Mouse (Mus musculus) lung, postnatal 36 days (tissue): ENCODE measurements around the gene Trim15.
"Not testable (repeated sequence)": the region's sequence is repeated elsewhere in the genome, so short reads cannot be mapped to it uniquely, and the experiment has no call there.

Experiments
- DNase-seq: peaks from one replicate; pipeline ENCODE4 v3.0.0; 2022; ENCODE audit warnings: mixed read lengths

Gene Trim15

DNA sequence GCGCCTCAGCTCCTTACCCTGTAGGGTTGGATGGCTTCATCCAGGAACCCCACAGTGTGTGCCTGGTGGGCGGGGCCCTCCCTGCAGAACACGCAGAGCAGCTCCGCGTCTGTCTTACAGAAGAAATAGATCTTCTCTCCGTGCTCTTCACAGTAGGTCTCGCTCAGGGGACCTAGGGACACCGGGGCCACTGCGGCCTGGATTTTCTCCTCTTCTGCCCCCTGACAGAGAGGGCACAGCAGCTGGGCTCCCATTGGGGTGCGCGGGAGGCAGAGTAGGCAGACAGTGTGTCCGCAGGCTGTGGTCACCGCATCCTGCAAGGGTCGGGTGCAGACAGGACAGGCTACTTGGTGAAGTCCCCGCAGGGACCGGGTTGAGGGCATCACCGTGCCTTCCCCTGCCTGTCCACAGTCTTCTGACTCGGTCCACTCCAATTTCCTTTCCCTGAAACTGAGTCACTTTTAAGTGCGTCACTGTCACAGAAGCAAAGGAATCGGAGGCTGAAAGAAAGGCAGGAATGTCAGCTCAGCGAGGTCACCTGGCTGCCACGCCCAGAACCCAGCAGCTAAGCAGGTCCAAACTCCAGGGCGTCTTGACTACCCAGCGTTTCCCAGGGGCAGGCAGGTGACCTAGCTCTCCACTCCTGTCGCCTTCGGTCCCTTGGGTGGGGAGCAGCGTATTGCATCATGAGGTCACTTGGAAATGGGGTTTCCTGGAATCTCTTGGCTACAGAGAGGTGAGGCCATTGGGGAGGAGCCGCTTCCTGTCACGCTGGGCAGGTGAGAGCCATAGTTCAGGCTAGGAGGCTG is at the start of gene Trim15:
TSS of gene Trim15 (minus strand) at position 492 of the 809 bp plus-strand sequence.
- DNase-seq, result peak; percentile 20

DNA sequence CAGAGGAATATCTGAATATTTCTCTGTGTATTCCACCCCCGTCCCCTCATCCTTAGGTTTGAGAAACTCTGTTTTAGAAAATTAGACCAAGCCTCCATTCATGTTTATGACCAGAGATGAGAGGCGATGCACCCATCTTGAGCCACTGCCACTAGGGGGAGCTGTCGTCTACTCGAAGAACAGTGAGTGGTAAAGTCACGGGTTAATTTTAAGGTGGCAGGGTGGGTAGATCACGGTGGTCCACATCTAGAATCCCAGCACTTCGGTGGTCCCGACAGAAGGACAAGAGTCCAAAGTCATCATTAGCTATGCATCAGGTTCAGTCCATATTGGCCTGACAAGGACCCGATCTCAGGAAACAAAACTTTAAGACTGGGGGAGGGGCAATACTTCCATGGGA is 48.1 kb upstream of the Trim15 start:
- peak; percentile 79 for DNase-seq

GRCm38 (mm10) chr17:36914108-36914507 is 47.1 kb upstream of the Trim15 start:
- DNase-seq, result peak; percentile 93

GRCm38 (mm10) chr17:36912031-36912430 is 45.0 kb upstream of the Trim15 start:
- DNase-seq, result no peak

DNA sequence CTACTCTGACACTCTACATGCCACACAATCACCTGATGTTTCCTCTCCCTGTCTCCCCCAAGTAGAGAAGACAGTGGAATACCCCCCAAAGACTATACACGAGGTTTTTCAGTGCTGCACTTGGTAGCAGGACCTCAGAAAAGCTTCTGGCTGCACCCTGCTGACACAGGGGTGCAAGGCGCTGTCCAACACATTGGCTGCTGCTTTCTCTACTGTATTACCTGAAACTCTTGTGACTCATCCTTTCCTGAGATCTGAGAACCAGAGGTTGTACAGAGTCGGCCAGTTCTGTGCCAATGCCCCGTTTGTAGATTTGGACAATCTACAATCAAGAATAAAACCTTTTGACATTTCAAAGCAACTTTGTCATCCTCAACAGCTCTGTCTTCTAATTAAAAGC is 42.8 kb upstream of the Trim15 start:
- no peak for DNase-seq

GRCm38 (mm10) chr17:36908235-36908634 is 41.2 kb upstream of the Trim15 start:
- no peak for DNase-seq

DNA sequence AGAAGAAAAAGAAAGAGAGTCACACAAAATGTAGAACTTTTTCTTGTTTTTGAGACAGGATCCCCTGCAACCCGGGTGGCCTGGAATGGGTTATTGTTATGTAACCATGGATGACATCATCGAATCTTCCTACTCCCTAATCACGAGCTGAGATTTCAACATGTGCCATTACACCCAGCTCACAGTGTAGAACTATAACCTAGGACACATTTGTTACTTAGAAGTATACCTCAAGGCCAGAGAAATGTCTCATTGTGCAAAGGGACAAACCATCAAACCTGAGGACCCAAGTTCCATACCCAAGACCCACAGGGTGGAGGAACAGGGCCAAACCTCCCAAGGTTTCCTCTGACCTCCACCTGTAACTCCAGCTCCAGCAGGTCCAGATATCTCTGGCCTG is 36.6 kb upstream of the Trim15 start:
- DNase-seq, result peak; percentile 41

- DNase-seq, result peak; percentile 33
Measured at GRCm38 (mm10) chr17:36900691-36901090, 33.7 kb upstream of the Trim15 start.

DNA sequence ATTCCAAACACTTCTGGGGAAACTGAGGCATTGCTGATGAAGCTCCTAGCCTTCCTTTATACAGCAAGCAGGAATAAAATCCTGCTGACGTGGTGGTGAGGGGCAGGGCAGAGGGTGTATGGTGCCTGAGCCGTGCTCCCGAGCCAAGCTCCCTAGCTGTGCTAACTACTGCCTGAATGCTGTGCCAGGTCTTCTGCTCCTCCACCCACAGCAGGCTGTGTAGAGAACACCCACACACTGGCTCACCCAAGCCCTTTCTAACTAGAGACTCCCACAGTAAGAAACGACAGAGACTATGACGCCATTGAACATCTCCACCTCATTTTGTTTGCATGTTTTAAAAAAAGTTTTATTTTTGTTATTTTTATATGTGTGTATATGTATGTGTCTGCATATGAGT is 33.0 kb upstream of the Trim15 start:
- DNase-seq, result no peak

GRCm38 (mm10) chr17:36899376-36899775 is 32.4 kb upstream of the Trim15 start:
- no peak for DNase-seq

DNA sequence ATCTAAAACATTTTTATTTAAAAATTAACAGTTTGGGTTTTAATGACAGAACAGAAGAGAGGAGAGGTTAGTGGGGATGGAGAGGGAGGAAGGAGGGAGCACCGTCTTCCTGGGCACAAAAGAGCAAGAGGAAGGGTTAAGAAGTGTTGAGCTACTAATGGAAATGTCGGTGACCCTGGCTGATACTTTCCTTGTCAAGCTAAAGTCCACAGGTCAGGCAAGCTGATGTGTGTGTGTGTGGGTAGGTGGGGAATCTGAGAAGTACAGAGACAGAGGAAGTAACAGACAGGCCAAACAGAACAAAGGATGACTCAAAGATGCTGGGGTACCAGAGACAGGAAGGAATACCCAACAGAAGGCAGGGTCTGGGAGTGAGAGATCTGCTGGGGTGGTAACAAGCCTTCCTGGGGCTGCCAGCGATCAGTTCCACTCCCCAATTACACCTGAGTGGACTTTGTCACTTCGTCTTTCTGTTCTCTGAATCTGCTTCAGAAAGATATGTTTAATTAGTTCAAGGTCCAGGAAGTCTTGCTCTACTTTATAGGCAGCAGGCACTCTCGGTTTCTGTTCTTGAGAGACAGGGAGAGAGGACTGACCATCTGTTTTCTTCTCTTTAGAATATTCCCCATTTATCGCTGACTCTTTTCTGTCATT is 30.7 kb upstream of the Trim15 start, which contains the start of gene Trim31:
TSS of gene Trim31 (plus strand) at position 567 of the 654 bp plus-strand sequence.
- no peak for DNase-seq

GRCm38 (mm10) chr17:36897065-36897464 is 30.1 kb upstream of the Trim15 start:
- no peak for DNase-seq

GRCm38 (mm10) chr17:36896583-36896982 is 29.6 kb upstream of the Trim15 start:
- peak; percentile 69 for DNase-seq

DNA sequence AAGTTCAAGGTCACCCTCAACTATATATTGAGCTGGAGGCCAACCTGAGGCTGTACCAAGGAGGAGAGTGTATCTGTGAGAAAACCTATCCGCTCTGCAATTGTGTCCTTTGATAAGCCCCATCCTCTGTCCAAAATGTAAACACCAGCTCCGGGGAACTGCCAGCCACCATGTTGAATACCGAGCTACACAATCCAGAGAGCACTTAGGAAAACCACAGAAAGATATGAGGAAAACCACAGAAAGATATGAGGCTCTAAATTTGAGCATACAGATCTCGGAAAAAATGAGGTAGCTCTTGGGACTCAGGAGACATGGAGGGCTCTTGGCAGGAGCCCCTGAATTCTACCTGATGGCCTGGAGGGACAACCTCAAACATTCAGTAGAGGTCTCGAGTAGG is 26.4 kb upstream of the Trim15 start:
- no peak for DNase-seq

DNA sequence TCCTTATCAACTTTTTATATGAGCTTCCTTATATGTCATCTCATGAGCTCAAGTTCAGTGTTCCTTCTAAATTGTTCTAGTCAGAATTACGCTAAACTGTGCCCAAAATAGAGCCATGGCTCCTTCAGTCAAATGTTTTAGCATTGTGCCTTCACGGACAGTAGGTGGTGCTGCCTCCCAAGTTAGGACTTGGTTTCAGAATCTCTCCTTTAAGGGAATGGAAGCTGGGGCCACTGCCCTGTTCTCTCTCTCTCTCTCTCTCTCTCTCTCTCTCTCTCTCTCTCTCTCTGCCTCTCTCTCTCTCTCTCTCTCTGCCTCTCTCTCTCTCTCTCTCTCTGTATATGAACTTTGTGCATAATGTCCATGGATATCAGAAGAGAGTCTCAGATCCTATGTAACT is 25.4 kb upstream of the Trim15 start:
- peak; percentile 52 for DNase-seq

DNA sequence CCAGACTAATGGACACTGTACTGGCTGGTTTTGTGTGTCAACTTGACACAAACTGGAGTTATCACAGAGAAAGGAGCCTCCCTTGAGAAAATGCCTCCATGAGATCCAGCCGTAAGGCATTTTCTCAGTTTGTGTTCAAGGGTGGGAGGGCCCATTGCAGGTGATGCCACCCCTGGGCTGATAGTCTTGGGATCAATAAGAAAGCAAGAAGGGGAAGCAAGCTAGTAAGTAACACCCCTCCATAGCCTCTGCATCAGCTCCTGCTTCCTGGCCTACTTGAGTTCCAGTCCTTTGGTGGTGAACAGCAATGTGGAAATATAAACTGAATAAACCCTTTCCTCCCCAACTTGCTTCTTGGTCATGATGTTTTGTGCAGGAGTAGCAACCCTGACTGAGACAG is 24.5 kb upstream of the Trim15 start:
- DNase-seq, result not testable (repeated sequence)

DNA sequence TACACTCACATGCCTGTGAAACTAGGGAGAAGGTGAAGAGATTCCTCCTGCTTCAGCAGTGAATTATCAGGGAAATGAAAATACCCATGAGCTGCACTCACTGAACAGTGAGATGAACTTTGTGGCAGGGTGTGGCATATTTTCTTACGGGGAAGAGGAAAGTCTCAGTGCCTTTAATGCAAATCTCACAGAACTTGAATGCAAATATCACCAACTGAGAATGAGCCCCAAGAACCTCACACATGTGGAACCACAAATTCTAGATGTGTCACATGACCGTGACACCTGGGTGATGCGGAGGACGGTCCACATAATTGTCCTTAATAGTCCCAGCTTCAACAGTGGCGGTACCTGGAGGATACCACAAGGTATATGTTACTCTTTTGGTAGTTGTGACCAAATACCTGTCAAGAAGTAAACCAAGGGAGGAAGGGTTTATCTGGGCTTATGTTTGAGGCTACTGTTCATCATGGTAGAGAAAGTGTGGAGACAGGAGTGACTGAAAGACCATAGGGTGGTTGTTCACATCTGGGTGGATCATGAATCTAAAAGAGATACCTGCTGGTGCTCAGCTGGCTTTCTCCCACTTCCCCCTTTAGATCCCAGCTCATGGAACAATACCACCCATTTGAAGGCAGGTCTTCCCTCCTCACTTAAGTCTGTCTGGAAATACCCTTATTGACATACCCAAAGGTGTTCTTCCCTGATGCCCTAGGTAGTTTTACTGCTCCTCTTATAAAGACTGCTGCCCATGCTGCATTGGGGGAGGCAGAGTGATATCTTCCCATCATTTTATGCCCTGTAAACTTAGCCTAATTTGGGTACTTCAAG is 23.3 kb upstream of the Trim15 start, which contains the start of gene Trim40:
TSS of gene Trim40 (minus strand) at position 51 of the 831 bp plus-strand sequence.
- DNase-seq, result no peak

DNA sequence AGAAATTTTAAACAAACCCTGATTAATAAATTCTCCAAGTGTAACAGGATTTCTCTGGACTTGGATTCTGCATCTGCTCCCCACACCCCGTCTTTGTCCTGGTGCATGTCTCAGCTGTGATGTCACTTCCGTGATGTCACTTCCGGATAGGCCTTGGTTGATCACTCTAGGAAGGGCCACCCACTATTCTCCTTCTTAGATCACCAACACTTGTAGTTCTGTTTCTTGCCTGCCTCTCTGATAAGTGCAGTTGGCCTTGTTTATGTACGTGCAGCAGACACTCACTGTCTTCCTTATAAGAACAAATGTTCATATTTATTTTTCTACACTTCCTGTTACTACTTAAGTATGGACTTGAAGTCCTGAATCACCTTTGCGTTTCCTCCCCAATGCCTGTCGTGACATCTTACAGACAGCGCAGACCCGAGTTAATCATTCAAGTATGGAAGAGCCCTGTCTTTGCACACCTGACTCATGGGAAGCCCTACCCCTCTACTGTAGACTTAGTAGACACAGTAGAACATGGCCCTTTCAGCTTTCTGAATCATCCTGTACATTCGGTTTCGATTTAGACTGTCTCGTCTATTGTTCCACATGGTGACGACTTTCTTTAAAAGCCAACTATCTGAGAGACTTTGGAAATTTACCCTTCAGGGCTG is 18.3 kb upstream of the Trim15 start:
- no peak for DNase-seq

GRCm38 (mm10) chr17:36883350-36883749 is 16.3 kb upstream of the Trim15 start:
- peak; percentile 35 for DNase-seq

GRCm38 (mm10) chr17:36874636-36875035 is 7.6 kb upstream of the Trim15 start:
- no peak for DNase-seq

DNA sequence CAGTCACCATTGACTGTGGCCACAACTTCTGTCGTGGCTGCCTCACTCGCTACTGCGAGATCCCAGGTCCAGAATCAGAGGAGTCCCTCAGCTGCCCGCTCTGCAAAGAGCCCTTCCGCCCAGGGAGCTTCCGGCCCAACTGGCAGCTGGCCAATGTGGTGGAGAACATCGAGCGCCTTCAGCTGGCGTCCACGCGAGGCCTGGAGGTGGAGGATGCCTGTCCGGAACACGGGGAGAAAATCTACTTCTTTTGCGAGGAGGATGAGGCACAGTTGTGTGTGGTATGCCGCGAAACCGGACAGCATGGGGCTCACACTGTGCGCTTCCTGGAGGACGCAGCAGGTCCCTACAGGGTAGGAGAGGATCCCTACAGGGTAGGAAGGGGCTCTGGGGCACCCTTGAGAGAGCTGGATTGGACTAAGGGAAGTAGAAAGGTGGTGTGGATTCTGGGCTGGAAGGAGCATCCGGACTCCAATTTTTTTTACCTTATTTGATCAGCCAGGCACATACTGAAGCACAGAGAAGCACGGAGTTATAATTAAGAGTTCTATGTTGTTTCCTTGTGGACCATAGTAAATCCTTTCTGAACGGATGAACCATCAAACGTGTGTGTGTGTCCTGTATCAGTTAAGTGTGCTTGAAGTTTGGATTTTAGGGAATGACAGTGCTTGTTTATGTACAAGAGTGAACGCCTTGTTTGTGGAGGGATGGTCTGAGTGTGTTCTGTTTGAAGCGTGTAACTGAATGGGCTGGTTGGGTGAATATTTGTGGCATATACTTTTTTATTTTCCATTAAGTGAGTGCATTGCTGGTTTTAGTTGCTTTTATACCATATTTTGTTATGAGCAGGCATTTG is 3.2 kb upstream of the Trim15 start:
- DNase-seq, result peak; percentile 8
